Mouse (Mus musculus) ES-Bruce4 (cell line): ENCODE measurements around the gene Nectin2. TPM values are rescaled to one million over a fixed set of nuclear protein-coding genes. Genes with fewer than 3 reads are reported as not detected.
A peak's percentile ranks its signal among the peaks of the same experiment; 100 is the strongest.

Experiments
- H3K27ac ChIP-seq: 2 replicates; pipeline ENCODE4 v1.5.1; 2012; ENCODE audit warnings: low read length, inconsistent platforms; ENCODE audit not compliant: insufficient read depth
- H3K27me3 ChIP-seq: 2 replicates; pipeline ENCODE4 v1.6.1; 2012; ENCODE audit warnings: mild to moderate bottlenecking, low read length, inconsistent platforms; ENCODE audit not compliant: control insufficient read depth, poor library complexity, insufficient read depth, severe bottlenecking
- H3K36me3 ChIP-seq: 2 replicates; pipeline ENCODE4 v1.6.1; 2012; ENCODE audit warnings: inconsistent platforms, mild to moderate bottlenecking, low read length, moderate library complexity; ENCODE audit not compliant: control insufficient read depth, poor library complexity, insufficient read depth, severe bottlenecking
- H3K4me1 ChIP-seq: one replicate; pipeline ENCODE4 v1.8.1; 2011; ENCODE audit warnings: low read length; ENCODE audit not compliant: control insufficient read depth, insufficient read depth
- H3K4me3 ChIP-seq: 2 replicates; pipeline ENCODE4 v1.5.1; 2011; ENCODE audit warnings: low read depth, mild to moderate bottlenecking, low read length
- H3K9ac ChIP-seq: 2 replicates; pipeline ENCODE4 v1.6.1; 2012; ENCODE audit warnings: low read depth, mild to moderate bottlenecking, inconsistent platforms; ENCODE audit not compliant: poor library complexity, severe bottlenecking
- H3K9me3 ChIP-seq: replicated peaks from 2 replicates; pipeline ENCODE4 v1.6.1; 2012; ENCODE audit warnings: mild to moderate bottlenecking, low read length, inconsistent platforms; ENCODE audit not compliant: control insufficient read depth, poor library complexity, insufficient read depth, severe bottlenecking
- CTCF ChIP-seq: IDR thresholded peaks from one replicate; pipeline ENCODE4 v1.8.1; 2011; ENCODE audit warnings: low read depth, low read length
- EP300 ChIP-seq: IDR thresholded peaks from 2 replicates; pipeline ENCODE4 v1.6.1; 2011; ENCODE audit warnings: low read depth, low read length; ENCODE audit not compliant: insufficient read depth
- POLR2A ChIP-seq: IDR thresholded peaks from one replicate; pipeline ENCODE4 v1.8.1; 2011; ENCODE audit warnings: low read length; ENCODE audit not compliant: insufficient read depth
- polyA plus RNA-seq: library from polyadenylated mRNA; stranded (reverse); fragments of >200 nt; gene quantifications from 2 replicates; pipeline ENCODE4 v1.2.4, GENCODE M21; 2011; ENCODE audit warnings: low read depth; ENCODE audit not compliant: missing spikeins, insufficient read depth, insufficient read length

Gene Nectin2
- polyA plus RNA-seq, 1 experiment, result 86.7 TPM

- no peaks in the 10 kb centered on the region for H3K36me3 ChIP-seq
- no peak overlapping the region for H3K4me3 ChIP-seq
- H3K9ac ChIP-seq, result 0 out of 2 replicates have a peak overlapping the region, but pooled peaks have one; percentile 8
- no peaks in the 10 kb centered on the region for H3K27me3 ChIP-seq
- TF ChIP-seq POLR2A (no peak), EP300 (peak; percentile 80)
- H3K9me3 ChIP-seq, result no peaks in the 10 kb centered on the region
- H3K27ac ChIP-seq, result peak overlapping the region; percentile 99
- peaks cover 10% of the 10 kb centered on the region for H3K4me1 ChIP-seq
Observed at GRCm38 (mm10) chr7:19685374-19685773, 64.9 kb downstream of the Nectin2 start.

- Histone ChIP-seq H3K9ac (no peak overlapping the region), H3K36me3 (no peaks in the 10 kb centered on the region), H3K27me3 (no peaks in the 10 kb centered on the region), H3K4me1 (peaks cover 9% of the 10 kb centered on the region), H3K4me3 (no peak overlapping the region), H3K27ac (peak overlapping the region; percentile 21), H3K9me3 (no peaks in the 10 kb centered on the region)
- no peak for TF ChIP-seq POLR2A
- TF ChIP-seq EP300, result no peak
- no peak for TF ChIP-seq CTCF
Observed at GRCm38 (mm10) chr7:19683771-19684201, 66.5 kb downstream of the Nectin2 start.

- no peaks in the 10 kb centered on the region for H3K9me3 ChIP-seq
- TF ChIP-seq POLR2A, result no peak
- no peak for TF ChIP-seq EP300
- H3K9ac ChIP-seq, result no peak overlapping the region
- no peaks in the 10 kb centered on the region for H3K36me3 ChIP-seq
- no peak overlapping the region for H3K4me3 ChIP-seq
- H3K27me3 ChIP-seq, result no peaks in the 10 kb centered on the region
- peak overlapping the region; percentile 37; the same call in 1 of the 2 replicates for H3K27ac ChIP-seq
- H3K4me1 ChIP-seq, result peaks cover 9% of the 10 kb centered on the region
Observed at GRCm38 (mm10) chr7:19682979-19683378, 67.3 kb downstream of the Nectin2 start.

GRCm38 (mm10) chr7:19681202-19681694 is 69.0 kb downstream of the Nectin2 start, which contains the start of the genes Gm44805 and Apoc4:
TSS of gene Gm44805 (minus strand) at chr7:19681423.
TSS of gene Apoc4 (minus strand) at chr7:19681479.
- peak within 1 kb of the TSS; percentile 59 for H3K27ac ChIP-seq
- peaks cover 9% of the 10 kb centered on the region for H3K4me1 ChIP-seq
- H3K4me3 ChIP-seq, result no peak within 1 kb of the TSS

GRCm38 (mm10) chr7:19680702-19681101 is 69.6 kb downstream of the Nectin2 start:
- Histone ChIP-seq H3K27ac (no peak overlapping the region), H3K4me1 (peaks cover 9% of the 10 kb centered on the region), H3K36me3 (no peaks in the 10 kb centered on the region), H3K4me3 (no peak overlapping the region), H3K9me3 (no peaks in the 10 kb centered on the region), H3K27me3 (no peaks in the 10 kb centered on the region), H3K9ac (no peak overlapping the region)
- TF ChIP-seq POLR2A (no peak), EP300 (no peak)

More at GRCm38 (mm10) chr7:19681202-19681694, 69.0 kb downstream of the Nectin2 start, which contains the start of the genes Gm44805 and Apoc4:
- no peak within 1 kb of the TSS for H3K9ac ChIP-seq
- no peaks in the 10 kb centered on the region for H3K27me3 ChIP-seq
- H3K9me3 ChIP-seq, result no peaks in the 10 kb centered on the region
- H3K36me3 ChIP-seq, result no peaks in the 10 kb centered on the region
- TF ChIP-seq CTCF (no peak), POLR2A (no peak), EP300 (no peak)

GRCm38 (mm10) chr7:19678901-19679300 is 71.4 kb downstream of the Nectin2 start:
- Histone ChIP-seq H3K9me3 (no peaks in the 10 kb centered on the region), H3K4me3 (no peak overlapping the region), H3K27ac (no peak overlapping the region), H3K36me3 (no peaks in the 10 kb centered on the region), H3K27me3 (no peaks in the 10 kb centered on the region), H3K9ac (no peak overlapping the region), H3K4me1 (peaks cover 5% of the 10 kb centered on the region)
- TF ChIP-seq EP300 (no peak), POLR2A (no peak), CTCF (no peak)
